Comparison of ENCODE assay signal across 10 mouse cellular contexts in the genomic region with DNA sequence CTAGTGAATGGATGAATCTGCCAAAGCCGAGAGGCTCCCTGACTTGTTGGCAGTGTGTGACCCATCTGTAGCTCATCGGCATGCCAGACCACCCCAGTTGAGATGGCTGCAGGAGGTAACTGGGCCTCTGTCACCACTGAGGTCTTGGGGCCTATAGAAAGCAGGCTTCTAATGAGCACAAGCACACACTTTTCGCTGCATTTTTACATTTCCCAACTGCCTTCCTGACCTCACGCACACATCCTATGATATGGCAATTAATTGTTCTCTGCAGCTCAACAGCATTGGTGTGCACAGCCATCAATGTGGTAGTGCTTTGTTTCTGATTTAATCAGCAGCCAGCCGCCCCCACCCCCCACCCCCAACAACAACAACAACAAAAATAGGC.
DNase-seq lines count a peak whose midpoint lies in the region; ATAC-seq and TF ChIP-seq lines count a peak whose summit lies in the region.
"Had no signal": no experiment of that assay in that cellular context is flagged by ENCODE, and none has a peak within 500 bp of the region (broad histone marks: within the 10 kb centered on the region; RNA-seq: fewer than 3 reads in every experiment).

No protein-coding gene starts in this region.

- TF ChIP-seq POLR2A in myocyte (IDR thresholded peaks at IDR 0.05; ENCODE audit: insufficient read length, low read depth), result no peak

- H3K9me3 ChIP-seq in kidney, postnatal 0 days (replicated peaks; ENCODE audit: low read length), result no peaks in the 10 kb centered on the region
- H3K9me3 ChIP-seq in forebrain, embryonic 12.5 days, result no peaks in the 10 kb centered on the region
- H3K9me3 ChIP-seq in hindbrain, postnatal 0 days (ENCODE audit: low read length), result no peaks in the 10 kb centered on the region
- H3K9me3 ChIP-seq: G1E had no signal

- DNase-seq in kidney, postnatal 0 days (ENCODE audit: low spot score), result no peak
- DNase-seq in kidney, postnatal 10 days, result no peak
- DNase-seq in hindbrain, postnatal 0 days (ENCODE audit: low spot score), result no peak
- no peak for DNase-seq in thymus, postnatal 14 days
- no peak for DNase-seq in frontal cortex, adult 2 months (ENCODE audit: extremely low spot score in 1 of 2, low spot score in 1 of 2)
- no peak for DNase-seq in embryo, embryonic 11 days

- H3K4me3 ChIP-seq in kidney, postnatal 0 days (replicated peaks; ENCODE audit: low read depth, low read length), result no peak overlapping the region
- H3K4me3 ChIP-seq in forebrain, embryonic 12.5 days (replicated peaks), result peak overlapping the region; percentile 14; the same call in 1 of the 2 replicates
- H3K4me3 ChIP-seq in hindbrain, postnatal 0 days (ENCODE audit: low read length), result no peak overlapping the region
- H3K4me3 ChIP-seq in myocyte, result no peak overlapping the region

- WGBS in kidney, postnatal 0 days, result 44% methylated on average over 5 of the region's 5 CpGs
- WGBS in forebrain, embryonic 12.5 days, result 26% methylated on average over 5 of the region's 5 CpGs
- WGBS in hindbrain, postnatal 0 days, result 2% methylated on average over 5 of the region's 5 CpGs

- H3K4me2 ChIP-seq in kidney, postnatal 0 days (ENCODE audit: low read length), result peak overlapping the region; percentile 45
- H3K4me2 ChIP-seq in forebrain, embryonic 12.5 days, result peak overlapping the region; percentile 50
- peak overlapping the region; percentile 45 for H3K4me2 ChIP-seq in hindbrain, postnatal 0 days (ENCODE audit: low read depth, low read length)
- peak overlapping the region; percentile 67 for H3K4me2 ChIP-seq in myocyte (ENCODE audit: low read depth)

- no peak for TF ChIP-seq CTCF in kidney, postnatal 0 days (IDR thresholded peaks at IDR 0.05; ENCODE audit: low read depth)
- no peak for TF ChIP-seq CTCF in hindbrain, postnatal 0 days (IDR thresholded peaks at IDR 0.05; ENCODE audit: low read depth)

- peak overlapping the region; percentile 51 for H3K27ac ChIP-seq in kidney, postnatal 0 days
- H3K27ac ChIP-seq in forebrain, embryonic 12.5 days, result peak overlapping the region; percentile 82
- H3K27ac ChIP-seq in hindbrain, postnatal 0 days, result peak overlapping the region; percentile 84
- H3K27ac ChIP-seq: liver, embryonic 14.5 days had no signal

- 0 out of 2 replicates have a peak, but pooled peaks cover 4% of the 10 kb centered on the region for H3K4me1 ChIP-seq in kidney, postnatal 0 days (replicated peaks; ENCODE audit: insufficient read depth, low read length)
- peaks cover 31% of the 10 kb centered on the region for H3K4me1 ChIP-seq in forebrain, embryonic 12.5 days
- peaks cover 18% of the 10 kb centered on the region for H3K4me1 ChIP-seq in hindbrain, postnatal 0 days (ENCODE audit: insufficient read depth, low read length)

- H3ac ChIP-seq in myocyte (ENCODE audit: control insufficient read depth, insufficient read length), result no peak overlapping the region

- H3K79me2 ChIP-seq in myocyte (ENCODE audit: control insufficient read depth, insufficient read depth), result no peaks in the 10 kb centered on the region

- H3K9ac ChIP-seq in kidney, postnatal 0 days (ENCODE audit: low read depth, low read length), result 0 out of 2 replicates have a peak overlapping the region, but pooled peaks have one; percentile 20
- H3K9ac ChIP-seq in forebrain, embryonic 12.5 days, result peak overlapping the region; percentile 17; the same call in 1 of the 2 replicates
- no peak overlapping the region for H3K9ac ChIP-seq in hindbrain, postnatal 0 days (replicated peaks; ENCODE audit: low read length)
- H3K9ac ChIP-seq: liver, embryonic 14.5 days had no signal

- no peaks in the 10 kb centered on the region for H3K36me3 ChIP-seq in kidney, postnatal 0 days (ENCODE audit: insufficient read depth, low read length)
- no peaks in the 10 kb centered on the region for H3K36me3 ChIP-seq in forebrain, embryonic 12.5 days (replicated peaks)
- no peaks in the 10 kb centered on the region for H3K36me3 ChIP-seq in hindbrain, postnatal 0 days (ENCODE audit: insufficient read depth, low read length)
- H3K36me3 ChIP-seq in myocyte (ENCODE audit: control insufficient read depth, insufficient read depth), result no peaks in the 10 kb centered on the region
- H3K36me3 ChIP-seq: G1E had no signal

- H3K27me3 ChIP-seq in kidney, postnatal 0 days (ENCODE audit: insufficient read depth, low read length), result no peaks in the 10 kb centered on the region
- H3K27me3 ChIP-seq in forebrain, embryonic 12.5 days, result no peaks in the 10 kb centered on the region
- H3K27me3 ChIP-seq in hindbrain, postnatal 0 days (ENCODE audit: insufficient read depth, low read length), result no peaks in the 10 kb centered on the region
- no peaks in the 10 kb centered on the region for H3K27me3 ChIP-seq in myocyte (ENCODE audit: control insufficient read depth, insufficient read depth, insufficient read length)

- peak; percentile 71; the same call in 1 of the 2 replicates for ATAC-seq in kidney, postnatal 0 days (replicated peaks; ENCODE audit: low FRiP score, low read depth)
- peak; percentile 76 for ATAC-seq in forebrain, embryonic 12.5 days (ENCODE audit: low FRiP score)
- ATAC-seq in hindbrain, postnatal 0 days, result peak; percentile 72

TF ChIP-seq in myocyte, 11 proteins besides CTCF, POLR2A, EP300 and RAD21:
- TF ChIP-seq MAX (IDR thresholded peaks at IDR 0.05; ENCODE audit: low read depth) (no peak), CEBPB (IDR thresholded peaks at IDR 0.05; ENCODE audit: insufficient read depth, poor library complexity, severe bottlenecking) (no peak), REST (IDR thresholded peaks at IDR 0.05; ENCODE audit: insufficient read depth, insufficient read length) (no peak), E2F4 (IDR thresholded peaks at IDR 0.05; ENCODE audit: insufficient read depth) (no peak), POLR2AphosphoS2 (IDR thresholded peaks at IDR 0.05; ENCODE audit: insufficient read length, low read depth) (no peak)
